Mouse (Mus musculus): ENCODE data around the gene C1qtnf12. TPM values are rescaled to one million over a fixed set of nuclear protein-coding genes. Genes with fewer than 3 reads are reported as not detected.

Gene C1qtnf12
- polyA plus RNA-seq, 1 experiment from 2014 or later, result 49.9 TPM

- peak overlapping the region; percentile 73 for H3K4me3 ChIP-seq (ENCODE audit: low read depth, low read length)
- DNase-seq (ENCODE audit: low spot score) (peak; percentile 4), ATAC-seq (ENCODE audit: low read depth) (no peak)
- H3K9me3 ChIP-seq (ENCODE audit: control insufficient read depth, low read length), result no peaks in the 10 kb centered on the region
- H3K4me1 ChIP-seq (ENCODE audit: control insufficient read depth, insufficient read depth, low read length), result peaks cover 17% of the 10 kb centered on the region
- peak overlapping the region; percentile 97 for H3K4me2 ChIP-seq (ENCODE audit: low read depth, low read length)
- H3K27ac ChIP-seq (replicated peaks; ENCODE audit: low read depth, low read length), result peak overlapping the region; percentile 95; the same call in 1 of the 2 replicates
- peaks cover 9% of the 10 kb centered on the region for H3K36me3 ChIP-seq (ENCODE audit: control insufficient read depth, insufficient read depth, low read length)
- no peaks in the 10 kb centered on the region for H3K27me3 ChIP-seq (replicated peaks; ENCODE audit: control insufficient read depth, insufficient read depth, low read length)
- H3K9ac ChIP-seq (ENCODE audit: low read depth, low read length), result peak overlapping the region; percentile 84
- WGBS, result 90% methylated on average over 19 of the region's 22 CpGs
Measured at GRCm38 (mm10) chr4:155991211-155991907, 29.2 kb downstream of the C1qtnf12 start.

- H3K4me3 ChIP-seq (ENCODE audit: low read depth, low read length), result peak overlapping the region; percentile 73
- H3K27me3 ChIP-seq (replicated peaks; ENCODE audit: control insufficient read depth, insufficient read depth, low read length), result no peaks in the 10 kb centered on the region
- H3K27ac ChIP-seq (replicated peaks; ENCODE audit: low read depth, low read length), result peak overlapping the region; percentile 95
- DNase-seq (ENCODE audit: low spot score) (no peak), ATAC-seq (ENCODE audit: low read depth) (no peak)
- H3K4me2 ChIP-seq (ENCODE audit: low read depth, low read length), result peak overlapping the region; percentile 97
- no peaks in the 10 kb centered on the region for H3K9me3 ChIP-seq (ENCODE audit: control insufficient read depth, low read length)
- peaks cover 12% of the 10 kb centered on the region for H3K36me3 ChIP-seq (ENCODE audit: control insufficient read depth, insufficient read depth, low read length)
- WGBS, result 44% methylated on average over 14 of the region's 37 CpGs
- H3K9ac ChIP-seq (ENCODE audit: low read depth, low read length), result peak overlapping the region; percentile 84
- H3K4me1 ChIP-seq (ENCODE audit: control insufficient read depth, insufficient read depth, low read length), result peaks cover 17% of the 10 kb centered on the region
Measured at GRCm38 (mm10) chr4:155991908-155992230, 29.8 kb downstream of the C1qtnf12 start.

GRCm38 (mm10) chr4:155992241-155992905 is 30.3 kb downstream of the C1qtnf12 start, which contains the start of the genes B3galt6 and Sdf4:
TSS of gene B3galt6 (minus strand) at chr4:155992649.
TSS of gene Sdf4 (plus strand) at chr4:155992872.
- ATAC-seq (ENCODE audit: low read depth), result peak; percentile 89
- peak within 1 kb of the TSS; percentile 95 for H3K27ac ChIP-seq (replicated peaks; ENCODE audit: low read depth, low read length)
- H3K9me3 ChIP-seq (ENCODE audit: control insufficient read depth, low read length), result no peaks in the 10 kb centered on the region
- peak within 1 kb of the TSS; percentile 97 for H3K4me2 ChIP-seq (ENCODE audit: low read depth, low read length)
- DNase-seq (ENCODE audit: low spot score), result peak; percentile 88
- H3K36me3 ChIP-seq (ENCODE audit: control insufficient read depth, insufficient read depth, low read length), result peaks cover 12% of the 10 kb centered on the region
- WGBS, result 0% methylated on average over 35 of the region's 99 CpGs
- H3K4me1 ChIP-seq (ENCODE audit: control insufficient read depth, insufficient read depth, low read length), result peaks cover 17% of the 10 kb centered on the region
- no peaks in the 10 kb centered on the region for H3K27me3 ChIP-seq (replicated peaks; ENCODE audit: control insufficient read depth, insufficient read depth, low read length)
- peak within 1 kb of the TSS; percentile 86 for H3K9ac ChIP-seq (ENCODE audit: low read depth, low read length)
- peak within 1 kb of the TSS; percentile 73 for H3K4me3 ChIP-seq (ENCODE audit: low read depth, low read length)

- H3K9ac ChIP-seq (ENCODE audit: low read depth, low read length), result peak overlapping the region; percentile 86
- WGBS, result 0% methylated on average over 46 of the region's 70 CpGs
- H3K4me2 ChIP-seq (ENCODE audit: low read depth, low read length), result peak overlapping the region; percentile 59
- H3K27ac ChIP-seq (replicated peaks; ENCODE audit: low read depth, low read length), result peak overlapping the region; percentile 91
- peaks cover 19% of the 10 kb centered on the region for H3K36me3 ChIP-seq (ENCODE audit: control insufficient read depth, insufficient read depth, low read length)
- H3K4me1 ChIP-seq (ENCODE audit: control insufficient read depth, insufficient read depth, low read length), result peaks cover 17% of the 10 kb centered on the region
- H3K27me3 ChIP-seq (replicated peaks; ENCODE audit: control insufficient read depth, insufficient read depth, low read length), result no peaks in the 10 kb centered on the region
- peak overlapping the region; percentile 73 for H3K4me3 ChIP-seq (ENCODE audit: low read depth, low read length)
- peak; percentile 90 for ATAC-seq (ENCODE audit: low read depth)
- peak; percentile 98 for DNase-seq (ENCODE audit: low spot score)
- H3K9me3 ChIP-seq (ENCODE audit: control insufficient read depth, low read length), result no peaks in the 10 kb centered on the region
Measured at GRCm38 (mm10) chr4:155992906-155993547, 30.9 kb downstream of the C1qtnf12 start.

GRCm38 (mm10) chr4:155993606-155994005 is 31.5 kb downstream of the C1qtnf12 start:
- Histone ChIP-seq H3K4me2 (ENCODE audit: low read depth, low read length) (peak overlapping the region; percentile 59), H3K27ac (replicated peaks; ENCODE audit: low read depth, low read length) (peak overlapping the region; percentile 91), H3K4me3 (ENCODE audit: low read depth, low read length) (peak overlapping the region; percentile 73), H3K27me3 (replicated peaks; ENCODE audit: control insufficient read depth, insufficient read depth, low read length) (no peaks in the 10 kb centered on the region), H3K4me1 (ENCODE audit: control insufficient read depth, insufficient read depth, low read length) (peaks cover 17% of the 10 kb centered on the region), H3K9me3 (ENCODE audit: control insufficient read depth, low read length) (no peaks in the 10 kb centered on the region), H3K36me3 (ENCODE audit: control insufficient read depth, insufficient read depth, low read length) (peaks cover 24% of the 10 kb centered on the region), H3K9ac (ENCODE audit: low read depth, low read length) (peak overlapping the region; percentile 86)
- ATAC-seq (ENCODE audit: low read depth) (0 out of 2 replicates have a peak, but pooled peaks have one; percentile 0), DNase-seq (ENCODE audit: low spot score) (no peak)
- 5% methylated on average over 15 of the region's 15 CpGs for WGBS

- Histone ChIP-seq H3K27ac (replicated peaks; ENCODE audit: low read depth, low read length) (no peak overlapping the region), H3K27me3 (replicated peaks; ENCODE audit: control insufficient read depth, insufficient read depth, low read length) (no peaks in the 10 kb centered on the region), H3K4me3 (ENCODE audit: low read depth, low read length) (no peak overlapping the region), H3K36me3 (ENCODE audit: control insufficient read depth, insufficient read depth, low read length) (peaks cover 91% of the 10 kb centered on the region), H3K4me1 (ENCODE audit: control insufficient read depth, insufficient read depth, low read length) (no peaks in the 10 kb centered on the region), H3K9ac (ENCODE audit: low read depth, low read length) (no peak overlapping the region), H3K9me3 (ENCODE audit: control insufficient read depth, low read length) (no peaks in the 10 kb centered on the region), H3K4me2 (ENCODE audit: low read depth, low read length) (no peak overlapping the region)
- DNase-seq (ENCODE audit: low spot score) (no peak), ATAC-seq (ENCODE audit: low read depth) (no peak)
- 87% methylated on average over 3 of the region's 3 CpGs for WGBS
Measured at GRCm38 (mm10) chr4:156004109-156004508, 42.0 kb downstream of the C1qtnf12 start.

- Histone ChIP-seq H3K4me1 (ENCODE audit: control insufficient read depth, insufficient read depth, low read length) (no peaks in the 10 kb centered on the region), H3K4me2 (ENCODE audit: low read depth, low read length) (no peak overlapping the region), H3K9me3 (ENCODE audit: control insufficient read depth, low read length) (no peaks in the 10 kb centered on the region), H3K27ac (replicated peaks; ENCODE audit: low read depth, low read length) (no peak overlapping the region), H3K4me3 (ENCODE audit: low read depth, low read length) (no peak overlapping the region), H3K9ac (ENCODE audit: low read depth, low read length) (no peak overlapping the region), H3K27me3 (replicated peaks; ENCODE audit: control insufficient read depth, insufficient read depth, low read length) (no peaks in the 10 kb centered on the region), H3K36me3 (ENCODE audit: control insufficient read depth, insufficient read depth, low read length) (peaks cover 94% of the 10 kb centered on the region)
- ATAC-seq (ENCODE audit: low read depth), result no peak
- 92% methylated on average over 4 of the region's 4 CpGs for WGBS
- DNase-seq (ENCODE audit: low spot score), result no peak
Measured at GRCm38 (mm10) chr4:156008369-156008768, 46.3 kb downstream of the C1qtnf12 start.

- Histone ChIP-seq H3K4me2 (ENCODE audit: low read depth, low read length) (no peak within 1 kb of the TSS), H3K4me1 (ENCODE audit: control insufficient read depth, insufficient read depth, low read length) (no peaks in the 10 kb centered on the region)
Measured at GRCm38 (mm10) chr4:156013637-156014036, 51.5 kb downstream of the C1qtnf12 start, which contains the start of gene Tnfrsf4. TSS of gene Tnfrsf4 (plus strand) at chr4:156013843.

More at GRCm38 (mm10) chr4:156013637-156014036, 51.5 kb downstream of the C1qtnf12 start, which contains the start of gene Tnfrsf4:
- no peak within 1 kb of the TSS for H3K27ac ChIP-seq (replicated peaks; ENCODE audit: low read depth, low read length)
- no peaks in the 10 kb centered on the region for H3K9me3 ChIP-seq (ENCODE audit: control insufficient read depth, low read length)
- ATAC-seq (ENCODE audit: low read depth) (no peak), DNase-seq (ENCODE audit: low spot score) (no peak)
- H3K27me3 ChIP-seq (replicated peaks; ENCODE audit: control insufficient read depth, insufficient read depth, low read length), result no peaks in the 10 kb centered on the region
- no peak within 1 kb of the TSS for H3K9ac ChIP-seq (ENCODE audit: low read depth, low read length)
- H3K36me3 ChIP-seq (ENCODE audit: control insufficient read depth, insufficient read depth, low read length), result peaks cover 64% of the 10 kb centered on the region
- H3K4me3 ChIP-seq (ENCODE audit: low read depth, low read length), result no peak within 1 kb of the TSS
- 85% methylated on average over 8 of the region's 8 CpGs for WGBS

Data from embryonic facial prominence, embryonic 14.5 days (tissue).